Mouse (Mus musculus): ENCODE measurements around the gene Zfp160. TPM values are rescaled to one million over a fixed set of nuclear protein-coding genes. Genes with fewer than 3 reads are reported as not detected.

The Zfp160 gene
- 8.9 and 12.0 TPM in 2 replicates for total RNA-seq (2012; rRNA removed)
- total RNA-seq (2014; rRNA removed): 16.4 and 19.0 TPM in 2 replicates
- polyA plus RNA-seq (2012; ENCODE audit: insufficient read length, low read depth): 11.7 and 12.0 TPM in 2 replicates

GRCm38 (mm10) chr17:21008382-21009331 lies at the start of gene Zfp160:
Gene Zfp160, plus strand, starts transcription at chr17:21008903.
- dilution Hi-C loops (cut with MboI; ENCODE audit: extremely low pct_ligation_motif_present, extremely low pct_unique_long_range_greater_than_20kb, low sequenced_read_pairs): no loop called here
- TF ChIP-seq RCOR1 (conservative IDR thresholded peaks at IDR 0.05; ENCODE audit: low read depth, low read length) (no peak), RAD21 (IDR thresholded peaks at IDR 0.05; ENCODE audit: low read depth, low read length) (no peak), ZMIZ1 (IDR thresholded peaks at IDR 0.05; ENCODE audit: low read depth, low read length) (peak; percentile 72; the same call in 1 of the 2 replicates), MAX (IDR thresholded peaks at IDR 0.05; ENCODE audit: low read length) (0 out of 2 replicates have a peak, but pooled peaks have one; percentile 57), IRF4 (IDR thresholded peaks at IDR 0.05; ENCODE audit: low read depth, low read length) (peak; percentile 48; the same call in 1 of the 2 replicates), ELF1 (IDR thresholded peaks at IDR 0.05; ENCODE audit: low read depth, low read length) (peak; percentile 88), MAFK (IDR thresholded peaks at IDR 0.05; ENCODE audit: insufficient replicate concordance, low read length) (peak; percentile 56; the same call in 1 of the 2 replicates), TBP (conservative IDR thresholded peaks at IDR 0.05; ENCODE audit: low read depth, low read length) (peak; percentile 79), PAX5 (IDR thresholded peaks at IDR 0.05; ENCODE audit: low read length) (no peak), POLR2AphosphoS2 (IDR thresholded peaks at IDR 0.05; ENCODE audit: low read depth, low read length) (peak; percentile 85), ZC3H11A (IDR thresholded peaks at IDR 0.05; ENCODE audit: low read depth, low read length) (no peak), NELFE (IDR thresholded peaks at IDR 0.05; ENCODE audit: low read depth, low read length) (peak; percentile 90), UBTF (IDR thresholded peaks at IDR 0.05; ENCODE audit: low read depth, low read length) (0 out of 2 replicates have a peak, but pooled peaks have one; percentile 48), MXI1 (IDR thresholded peaks at IDR 0.05; ENCODE audit: low read depth, low read length) (peak; percentile 72; the same call in 1 of the 2 replicates), TCF12 (IDR thresholded peaks at IDR 0.05; ENCODE audit: low read depth, low read length) (peak; percentile 77), MEF2A (IDR thresholded peaks at IDR 0.05; ENCODE audit: borderline replicate concordance, low read depth, low read length) (peak; percentile 42; the same call in 1 of the 2 replicates), CHD2 (IDR thresholded peaks at IDR 0.05; ENCODE audit: low read length) (peak; percentile 93), NRF1 (IDR thresholded peaks at IDR 0.05; ENCODE audit: low read depth, low read length) (peak; percentile 79), POLR2A (IDR thresholded peaks at IDR 0.05; ENCODE audit: low read depth, low read length) (peak; percentile 87), MAZ (IDR thresholded peaks at IDR 0.05; ENCODE audit: low read depth, low read length) (0 out of 2 replicates have a peak, but pooled peaks have one; percentile 39), EP300 (IDR thresholded peaks at IDR 0.05; ENCODE audit: low read length) (0 out of 2 replicates have a peak, but pooled peaks have one; percentile 4), KAT2A (IDR thresholded peaks at IDR 0.05; ENCODE audit: insufficient replicate concordance, low read length) (peak; percentile 90; the same call in 1 of the 2 replicates), MYC (IDR thresholded peaks at IDR 0.05; ENCODE audit: low read depth, low read length) (peak; percentile 62; the same call in 1 of the 2 replicates), SIN3A (IDR thresholded peaks at IDR 0.05; ENCODE audit: low read length) (peak; percentile 82), HCFC1 (IDR thresholded peaks at IDR 0.05; ENCODE audit: low read depth, low read length) (peak; percentile 90), ZNF384 (IDR thresholded peaks at IDR 0.05; ENCODE audit: low read depth, low read length) (no peak), E2F4 (IDR thresholded peaks at IDR 0.05; ENCODE audit: insufficient replicate concordance, low read depth, low read length) (0 out of 2 replicates have a peak, but pooled peaks have one; percentile 71), CHD1 (IDR thresholded peaks at IDR 0.05; ENCODE audit: low read depth, low read length) (no peak), GABPA (IDR thresholded peaks at IDR 0.05; ENCODE audit: insufficient replicate concordance, low read depth, low read length) (peak; percentile 13; the same call in 1 of the 2 replicates), JUND (conservative IDR thresholded peaks at IDR 0.05; ENCODE audit: low read depth, low read length) (no peak), SMC3 (IDR thresholded peaks at IDR 0.05; ENCODE audit: low read depth, low read length) (no peak)

More at GRCm38 (mm10) chr17:21008382-21009331, at the start of gene Zfp160:
- Histone ChIP-seq H3K4me2 (ENCODE audit: insufficient read depth, low read depth, poor library complexity, severe bottlenecking) (peak within 1 kb of the TSS; percentile 99), H3K36me3 (replicated peaks in 1 of 2; ENCODE audit: control insufficient read depth in 1 of 2, insufficient read depth in 1 of 2, low read length in 1 of 2) (peaks cover 9 to 22% of the 10 kb centered on the region in 2 experiments), H3K9me3 (replicated peaks; ENCODE audit: low read length) (no peaks in the 10 kb centered on the region), H3K9ac (ENCODE audit: insufficient read depth, low read depth) (peak within 1 kb of the TSS; percentile 88), H3K4me3 (replicated peaks in 1 of 3; ENCODE audit: low read depth in 2 of 3, low read length in 2 of 3, poor library complexity in 1 of 3) (peak within 1 kb of the TSS; percentile 84 to 92 (median 85)), H3K79me2 (replicated peaks; ENCODE audit: control insufficient read depth, extremely low read depth, insufficient read depth, poor library complexity, severe bottlenecking) (peaks cover 25% of the 10 kb centered on the region), H3K4me1 (ENCODE audit: control insufficient read depth in 1 of 2, insufficient read depth in 2 of 2) (peaks cover 8 to 10% of the 10 kb centered on the region in 2 experiments), H3K27ac (ENCODE audit: insufficient read depth, low read depth) (peak within 1 kb of the TSS; percentile 85), H3K27me3 (replicated peaks) (no peaks in the 10 kb centered on the region)
- in situ Hi-C loops (cut with MboI; ENCODE audit: low pct_ligation_motif_present, low pct_unique_long_range_greater_than_20kb, low sequenced_read_pairs): no loop called here
- peak; percentile 95 for DNase-seq (ENCODE audit: extremely low read depth)
